Mouse (Mus musculus): Measurements from ENCODE around the gene Pigo. TPM values are rescaled to one million over a fixed set of nuclear protein-coding genes. Genes with fewer than 3 reads are reported as not detected.

Gene Pigo
- polyA plus RNA-seq, 1 experiment from 2014 or later, result 22.4 TPM

DNA sequence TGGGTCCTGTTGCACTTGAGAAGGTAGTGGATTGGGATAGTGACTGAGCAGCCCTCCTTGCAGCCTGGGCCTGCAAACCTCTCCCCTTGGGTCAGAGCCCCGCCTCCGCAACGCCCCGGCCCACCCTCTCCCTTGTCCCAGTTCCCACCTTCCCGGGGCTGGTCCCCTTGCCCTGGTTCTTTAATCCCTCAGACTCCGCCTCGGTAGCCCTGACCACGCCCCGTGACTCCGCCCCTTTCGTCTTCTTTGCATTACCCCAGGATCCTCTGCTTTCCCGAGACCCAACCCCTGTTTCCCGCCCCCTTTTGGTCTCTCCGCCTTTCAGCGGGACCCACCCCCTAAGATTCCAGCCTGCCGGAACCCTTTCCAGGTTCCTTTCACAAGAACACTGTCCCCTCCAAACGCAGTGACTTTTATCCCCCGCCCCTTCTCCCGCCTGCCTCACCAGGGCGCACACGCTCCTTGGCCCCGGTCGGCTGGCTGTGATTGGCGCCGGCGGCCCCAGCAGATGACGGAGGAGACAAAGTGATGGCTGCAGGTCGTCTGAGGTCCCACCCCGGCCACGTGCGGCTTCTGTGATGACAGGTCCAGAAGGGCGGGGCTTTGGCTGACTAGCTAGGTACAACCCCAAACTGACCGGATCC lies 20.2 kb upstream of the Pigo start, which contains the start of gene Fam214b:
Gene Fam214b, minus strand, starts transcription at position 562 of the 644 bp plus-strand sequence.
- H3K9ac ChIP-seq, result peak within 1 kb of the TSS; percentile 75
- H3K27me3 ChIP-seq, result no peaks in the 10 kb centered on the region
- H3K27ac ChIP-seq (replicated peaks), result peak within 1 kb of the TSS; percentile 93
- H3K9me3 ChIP-seq, result no peaks in the 10 kb centered on the region
- no peaks in the 10 kb centered on the region for H3K36me3 ChIP-seq
- peak; percentile 87 for ATAC-seq (ENCODE audit: low read depth)
- H3K4me3 ChIP-seq, result peak within 1 kb of the TSS; percentile 55
- H3K4me2 ChIP-seq, result peak within 1 kb of the TSS; percentile 72
- peaks cover 36% of the 10 kb centered on the region for H3K4me1 ChIP-seq (replicated peaks)
- under 1% methylated on average over 33 of the region's 33 CpGs for WGBS

DNA sequence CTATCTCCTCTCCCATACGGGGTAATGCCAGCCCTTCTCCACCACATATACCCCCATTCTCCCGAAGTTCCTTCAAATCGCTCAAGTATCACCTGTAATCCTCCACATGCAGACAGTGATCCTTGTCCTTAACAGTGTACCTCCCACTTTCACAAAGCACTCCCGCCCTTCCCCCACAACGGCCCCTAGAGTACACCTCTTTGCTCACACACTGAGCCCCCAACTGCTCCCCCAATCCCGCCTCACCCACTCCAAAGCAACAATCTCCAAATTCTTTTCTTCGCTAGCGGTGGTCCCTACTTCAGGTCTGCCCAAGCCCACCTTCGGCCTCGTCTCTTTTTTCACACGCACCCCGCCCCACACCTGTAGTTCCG lies 19.7 kb upstream of the Pigo start:
- H3K36me3 ChIP-seq, result no peaks in the 10 kb centered on the region
- ATAC-seq (ENCODE audit: low read depth), result peak; percentile 20
- no peaks in the 10 kb centered on the region for H3K9me3 ChIP-seq
- H3K4me2 ChIP-seq, result peak overlapping the region; percentile 72
- H3K27ac ChIP-seq (replicated peaks), result peak overlapping the region; percentile 93
- peaks cover 40% of the 10 kb centered on the region for H3K4me1 ChIP-seq (replicated peaks)
- peak overlapping the region; percentile 75 for H3K9ac ChIP-seq
- 4% methylated on average over 13 of the region's 13 CpGs for WGBS
- no peaks in the 10 kb centered on the region for H3K27me3 ChIP-seq
- H3K4me3 ChIP-seq, result peak overlapping the region; percentile 55

DNA sequence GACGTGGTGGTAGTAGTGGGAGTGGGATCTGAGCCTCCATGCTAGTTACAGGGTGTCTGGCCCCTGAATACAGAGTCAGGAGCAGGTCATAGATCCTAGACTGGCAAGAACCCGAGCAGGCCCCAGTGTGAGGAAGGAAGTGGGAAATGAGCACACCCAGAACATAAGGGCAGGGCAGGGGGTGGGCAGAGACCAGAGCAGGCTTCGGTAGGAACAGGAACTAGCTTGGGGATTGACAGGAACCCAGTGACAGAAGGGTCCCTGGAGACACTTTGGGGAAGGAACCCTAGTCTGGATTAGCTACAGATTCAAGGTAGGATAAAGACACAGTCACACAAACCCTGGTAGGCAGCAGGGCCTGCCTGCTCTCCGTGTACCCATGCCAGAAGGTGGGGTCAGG lies 19.1 kb upstream of the Pigo start:
- peaks cover 41% of the 10 kb centered on the region for H3K4me1 ChIP-seq (replicated peaks)
- no peak for ATAC-seq (ENCODE audit: low read depth)
- peak overlapping the region; percentile 55 for H3K4me3 ChIP-seq
- H3K36me3 ChIP-seq, result no peaks in the 10 kb centered on the region
- H3K27me3 ChIP-seq, result no peaks in the 10 kb centered on the region
- no peaks in the 10 kb centered on the region for H3K9me3 ChIP-seq
- H3K27ac ChIP-seq (replicated peaks), result peak overlapping the region; percentile 93
- peak overlapping the region; percentile 72 for H3K4me2 ChIP-seq
- peak overlapping the region; percentile 75 for H3K9ac ChIP-seq
- WGBS, result 10% methylated on average over 4 of the region's 4 CpGs

DNA sequence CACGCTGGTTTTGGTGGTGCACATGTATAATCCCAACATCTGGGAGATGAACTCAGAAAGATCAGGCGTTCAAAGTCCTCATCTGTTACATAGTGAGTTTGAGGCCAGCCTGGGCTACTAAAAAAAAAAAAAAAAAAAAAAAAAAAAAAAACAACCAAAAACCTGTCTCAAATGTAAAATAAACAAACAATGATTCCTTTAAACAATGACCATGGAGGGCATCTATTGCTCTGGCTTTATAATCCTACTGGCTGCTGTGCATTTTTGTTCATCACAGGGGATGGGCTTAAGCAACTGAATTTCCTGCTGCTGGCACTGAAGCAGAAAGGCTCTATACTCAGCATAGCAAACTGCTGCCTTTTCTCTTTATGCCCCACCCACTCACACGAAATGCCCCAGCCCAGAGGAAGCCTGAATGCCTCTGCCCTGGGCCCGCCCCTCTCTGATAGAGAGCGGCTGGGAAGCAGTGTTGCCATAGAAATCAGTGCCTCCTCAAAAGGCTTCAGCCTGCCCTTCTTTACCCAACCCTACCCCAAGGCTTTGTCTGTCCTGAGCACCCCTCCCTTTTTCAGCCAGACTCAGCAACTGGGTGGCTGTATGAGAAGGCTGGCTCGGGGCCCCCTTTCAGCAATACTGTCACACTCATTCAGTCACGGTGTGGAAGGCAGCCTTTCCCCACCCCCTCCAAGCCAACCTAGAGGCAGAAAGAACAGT lies 18.2 kb upstream of the Pigo start:
- 11% methylated on average over 7 of the region's 7 CpGs for WGBS
- ATAC-seq (ENCODE audit: low read depth), result peak; percentile 41
- Histone ChIP-seq H3K27ac (replicated peaks) (peak overlapping the region; percentile 93), H3K36me3 (no peaks in the 10 kb centered on the region), H3K4me2 (peak overlapping the region; percentile 72), H3K9me3 (no peaks in the 10 kb centered on the region), H3K9ac (peak overlapping the region; percentile 75), H3K4me3 (peak overlapping the region; percentile 55), H3K27me3 (no peaks in the 10 kb centered on the region), H3K4me1 (replicated peaks) (peaks cover 50% of the 10 kb centered on the region)

DNA sequence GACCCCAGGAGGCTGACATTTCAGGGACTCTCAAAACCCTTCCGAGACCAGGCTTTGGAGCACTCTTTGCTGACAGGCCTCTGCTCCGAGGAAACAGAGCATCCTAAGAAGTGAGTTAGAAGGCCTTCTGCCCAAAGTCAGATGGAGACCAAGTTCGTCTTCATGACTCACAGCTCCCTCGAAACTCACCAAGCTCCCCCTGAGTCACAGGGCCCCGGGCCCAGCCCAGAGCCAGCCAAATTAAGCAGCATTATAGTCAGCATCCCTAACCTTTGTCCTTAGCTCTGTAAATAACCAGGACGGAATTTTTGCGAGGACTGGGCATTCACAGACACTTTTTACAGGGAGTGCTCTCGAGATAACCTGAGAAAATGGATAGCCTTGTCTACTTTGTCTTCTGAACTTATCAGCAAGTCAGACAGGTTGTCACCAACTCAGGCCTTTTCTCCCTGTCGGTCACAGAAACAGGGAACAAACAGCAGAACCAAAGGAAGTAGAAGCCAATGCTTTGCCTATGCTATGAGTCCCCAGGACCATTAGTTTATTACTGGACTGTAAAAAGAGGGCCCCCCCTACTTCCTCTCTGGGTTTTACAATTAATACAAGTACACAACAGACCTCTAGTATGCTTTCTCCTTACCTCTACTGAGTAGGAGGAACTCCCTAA lies 15.4 kb upstream of the Pigo start:
- peak overlapping the region; percentile 65 for H3K27ac ChIP-seq (replicated peaks)
- peaks cover 11% of the 10 kb centered on the region for H3K36me3 ChIP-seq
- WGBS, result 60% methylated on average over 9 of the region's 9 CpGs
- no peaks in the 10 kb centered on the region for H3K27me3 ChIP-seq
- H3K4me2 ChIP-seq, result no peak overlapping the region
- ATAC-seq (ENCODE audit: low read depth), result no peak
- H3K9ac ChIP-seq, result no peak overlapping the region
- H3K4me1 ChIP-seq (replicated peaks), result peaks cover 61% of the 10 kb centered on the region
- no peaks in the 10 kb centered on the region for H3K9me3 ChIP-seq
- H3K4me3 ChIP-seq, result no peak overlapping the region

DNA sequence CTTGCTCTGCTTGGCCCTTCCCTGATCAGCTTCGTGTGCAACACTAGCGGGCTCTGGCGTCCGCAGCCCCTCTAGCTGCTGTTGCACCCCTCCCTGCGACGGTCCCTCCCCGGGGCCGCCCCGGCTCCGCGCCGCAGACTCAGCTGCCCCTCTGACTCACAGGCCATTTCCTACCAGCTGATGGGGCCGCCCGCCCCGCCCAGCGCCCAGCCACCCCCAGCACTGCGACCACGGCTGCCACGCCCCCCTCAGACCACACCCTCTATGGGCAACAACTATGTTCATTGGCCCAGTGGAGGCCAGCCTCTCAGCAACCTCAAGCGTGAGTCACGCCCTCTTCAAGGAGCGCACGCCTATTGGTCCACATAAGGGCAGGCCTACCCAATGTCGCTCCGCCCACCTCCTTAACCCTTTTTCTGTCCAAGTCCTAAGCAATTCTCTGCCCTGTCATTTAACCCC lies 14.5 kb upstream of the Pigo start:
- WGBS, result 0% methylated on average over 25 of the region's 25 CpGs
- peaks cover 19% of the 10 kb centered on the region for H3K36me3 ChIP-seq
- no peaks in the 10 kb centered on the region for H3K9me3 ChIP-seq
- peak overlapping the region; percentile 86 for H3K27ac ChIP-seq (replicated peaks)
- H3K4me1 ChIP-seq (replicated peaks), result peaks cover 59% of the 10 kb centered on the region
- H3K4me2 ChIP-seq, result peak overlapping the region; percentile 95
- H3K27me3 ChIP-seq, result no peaks in the 10 kb centered on the region
- peak overlapping the region; percentile 81 for H3K4me3 ChIP-seq
- H3K9ac ChIP-seq, result peak overlapping the region; percentile 94
- ATAC-seq (ENCODE audit: low read depth), result peak; percentile 96

DNA sequence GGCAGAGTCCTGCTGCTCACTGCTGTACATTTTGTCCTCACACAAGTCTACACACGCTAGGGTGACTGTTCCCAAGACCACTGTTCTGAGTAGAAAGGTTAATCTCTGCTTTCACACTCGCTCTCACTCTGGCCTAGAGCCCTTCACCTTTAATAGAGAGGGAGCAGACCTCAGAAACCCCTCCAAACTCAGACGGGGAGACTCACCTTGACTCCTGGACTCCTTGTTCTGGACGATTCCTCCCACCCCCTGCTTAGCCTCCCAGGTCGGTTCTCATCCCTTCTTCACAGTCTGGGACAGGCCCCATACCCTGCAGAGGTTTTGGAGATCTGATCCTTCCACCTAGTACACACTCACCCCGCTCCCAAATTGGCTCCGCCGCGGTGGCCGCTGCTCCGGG lies 14.0 kb upstream of the Pigo start:
- Histone ChIP-seq H3K4me1 (replicated peaks) (peaks cover 54% of the 10 kb centered on the region), H3K9me3 (no peaks in the 10 kb centered on the region), H3K36me3 (peaks cover 25% of the 10 kb centered on the region), H3K9ac (peak overlapping the region; percentile 94), H3K4me3 (peak overlapping the region; percentile 81), H3K27ac (replicated peaks) (peak overlapping the region; percentile 86), H3K27me3 (no peaks in the 10 kb centered on the region), H3K4me2 (peak overlapping the region; percentile 95)
- 6% methylated on average over 11 of the region's 11 CpGs for WGBS
- peak; percentile 34 for ATAC-seq (ENCODE audit: low read depth)

DNA sequence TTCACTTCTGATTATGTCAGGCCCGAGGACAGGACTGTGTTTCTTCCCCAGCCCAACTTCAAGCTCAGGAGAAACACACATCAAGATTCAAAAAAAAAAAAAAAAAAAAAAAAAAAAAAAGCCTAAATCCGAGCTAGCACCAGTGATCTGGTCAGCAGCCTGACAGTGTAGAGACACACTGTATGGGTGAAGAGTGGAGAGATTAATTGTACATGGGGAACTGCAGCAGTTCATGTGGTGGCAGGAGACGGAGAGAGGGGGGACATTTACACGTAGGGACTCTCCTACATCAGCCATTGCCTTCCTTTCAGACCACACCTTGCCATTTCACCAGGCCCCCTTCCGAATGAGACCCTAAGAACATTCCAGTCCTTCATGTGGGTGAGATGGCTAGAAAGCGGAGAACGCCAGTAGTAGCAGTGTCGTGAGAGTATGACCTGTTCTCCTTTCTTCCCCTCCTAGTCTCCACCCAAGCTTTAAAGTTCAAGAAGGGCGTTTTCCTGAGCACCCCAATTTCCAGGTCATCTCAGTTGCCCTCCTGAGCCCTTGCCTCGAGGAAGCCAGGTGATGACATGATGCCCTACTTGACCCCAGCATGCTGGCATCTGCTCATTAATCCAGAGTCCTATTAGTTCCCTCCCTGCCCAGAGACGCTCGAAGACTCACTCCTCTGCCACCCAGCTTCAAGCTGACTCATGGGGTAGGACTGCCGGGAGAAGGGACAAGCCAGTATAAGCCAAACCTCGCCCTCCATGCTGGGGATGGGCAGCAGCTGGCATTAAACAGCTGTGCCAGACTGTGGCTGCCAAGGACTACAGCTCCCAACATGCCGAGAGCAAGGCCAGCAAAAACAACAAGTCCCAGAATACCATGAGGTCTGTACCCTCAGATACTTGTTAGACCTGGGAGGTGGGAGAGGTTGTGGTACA lies 13.2 kb upstream of the Pigo start:
- Histone ChIP-seq H3K9me3 (no peaks in the 10 kb centered on the region), H3K9ac (peak overlapping the region; percentile 94), H3K36me3 (peaks cover 33% of the 10 kb centered on the region), H3K27me3 (no peaks in the 10 kb centered on the region), H3K27ac (replicated peaks) (peak overlapping the region; percentile 86; the same call in 1 of the 2 replicates), H3K4me1 (replicated peaks) (peaks cover 46% of the 10 kb centered on the region), H3K4me3 (peak overlapping the region; percentile 81), H3K4me2 (peak overlapping the region; percentile 95)
- no peak for ATAC-seq (ENCODE audit: low read depth)
- 57% methylated on average over 15 of the region's 15 CpGs for WGBS

DNA sequence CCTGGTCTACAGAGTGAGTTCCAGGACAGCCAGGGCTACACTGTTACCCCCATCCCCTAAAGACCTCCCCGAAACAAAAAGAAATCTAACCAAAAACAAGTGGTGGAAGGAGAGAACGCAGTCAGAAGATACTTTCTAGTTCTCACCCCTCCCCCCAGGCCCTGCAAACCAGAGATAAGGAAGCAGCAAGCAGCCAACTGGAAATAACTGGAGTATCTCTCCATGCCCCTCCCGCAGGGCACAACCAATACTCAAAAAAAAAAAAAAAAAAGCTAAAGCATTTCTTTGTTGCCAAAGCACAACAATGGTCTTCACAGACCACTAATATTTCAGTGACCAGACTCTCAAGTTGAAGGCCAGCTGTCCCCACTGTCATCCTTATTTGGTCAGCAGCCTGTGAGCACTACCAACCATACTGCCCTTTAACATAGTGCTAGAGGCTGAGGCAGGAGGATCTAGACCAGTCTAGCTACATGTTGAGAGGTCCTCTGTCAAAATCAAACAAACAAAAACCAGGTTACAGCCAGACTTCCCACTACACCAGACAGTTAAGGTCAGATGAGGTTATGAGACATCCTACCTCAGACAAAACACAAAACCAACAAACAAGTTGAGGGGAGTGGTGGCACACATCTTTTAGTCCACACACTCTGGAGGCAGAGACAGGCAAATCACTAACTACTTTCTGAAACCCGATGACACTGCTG lies 12.4 kb upstream of the Pigo start:
- Histone ChIP-seq H3K27me3 (no peaks in the 10 kb centered on the region), H3K4me1 (replicated peaks) (peaks cover 38% of the 10 kb centered on the region), H3K4me3 (no peak overlapping the region), H3K9ac (peak overlapping the region; percentile 94; the same call in 1 of the 2 replicates), H3K36me3 (peaks cover 41% of the 10 kb centered on the region), H3K4me2 (peak overlapping the region; percentile 95), H3K27ac (replicated peaks) (no peak overlapping the region), H3K9me3 (no peaks in the 10 kb centered on the region)
- no peak for ATAC-seq (ENCODE audit: low read depth)
- WGBS, result 69% methylated on average over 4 of the region's 4 CpGs

DNA sequence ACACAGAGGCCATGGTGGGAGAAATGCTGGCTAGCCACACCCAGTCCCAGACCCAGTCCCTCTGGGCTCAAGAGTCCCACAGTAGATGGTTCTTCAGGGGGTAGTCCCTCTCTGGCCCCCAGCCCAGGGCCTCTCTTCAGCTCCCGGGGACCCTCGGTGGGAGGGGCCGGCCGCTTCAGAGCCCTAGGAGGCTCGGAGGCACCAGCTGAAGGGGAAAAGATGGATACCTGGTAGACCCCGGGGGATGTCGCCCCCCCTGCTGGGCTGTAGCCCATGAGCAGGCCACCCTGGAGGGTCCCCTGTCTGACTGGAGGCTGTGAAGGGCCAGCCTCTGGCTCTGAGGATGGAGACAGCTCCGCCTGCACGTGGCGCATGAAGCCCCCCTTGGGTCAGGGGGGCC lies 10.7 kb upstream of the Pigo start:
- WGBS, result 90% methylated on average over 10 of the region's 10 CpGs
- peaks cover 46% of the 10 kb centered on the region for H3K36me3 ChIP-seq
- ATAC-seq (ENCODE audit: low read depth), result no peak
- H3K4me2 ChIP-seq, result no peak overlapping the region
- H3K27ac ChIP-seq (replicated peaks), result no peak overlapping the region
- H3K27me3 ChIP-seq, result no peaks in the 10 kb centered on the region
- H3K4me1 ChIP-seq (replicated peaks), result peaks cover 48% of the 10 kb centered on the region
- no peak overlapping the region for H3K9ac ChIP-seq
- no peak overlapping the region for H3K4me3 ChIP-seq
- no peaks in the 10 kb centered on the region for H3K9me3 ChIP-seq

DNA sequence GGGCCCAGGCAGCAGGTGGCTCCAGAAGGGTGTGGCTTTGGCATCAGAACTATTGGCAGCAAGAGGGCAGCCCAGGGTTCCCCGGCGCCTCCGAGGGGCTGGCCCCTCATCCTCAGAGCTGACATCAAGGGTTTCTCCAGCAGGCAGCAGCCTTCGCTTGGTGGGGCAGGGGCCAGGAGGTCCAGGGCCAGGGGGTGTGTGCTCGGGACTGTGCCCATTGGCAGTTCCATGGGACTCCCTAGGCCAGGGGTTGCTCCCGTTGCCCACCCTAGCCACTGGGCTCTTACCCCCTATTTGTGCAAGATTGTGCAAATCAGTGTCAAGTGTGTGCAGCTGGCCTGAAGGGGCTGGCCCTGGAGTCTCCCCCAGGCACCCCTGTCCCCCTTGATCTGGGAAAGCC lies 10.2 kb upstream of the Pigo start:
- Histone ChIP-seq H3K9ac (no peak overlapping the region), H3K36me3 (peaks cover 46% of the 10 kb centered on the region), H3K4me3 (no peak overlapping the region), H3K27me3 (no peaks in the 10 kb centered on the region), H3K9me3 (no peaks in the 10 kb centered on the region), H3K4me1 (replicated peaks) (peaks cover 45% of the 10 kb centered on the region), H3K27ac (replicated peaks) (no peak overlapping the region), H3K4me2 (no peak overlapping the region)
- no peak for ATAC-seq (ENCODE audit: low read depth)
- WGBS, result 88% methylated on average over 6 of the region's 6 CpGs
